Mouse (Mus musculus) retina, postnatal 1 day (tissue): ENCODE measurements at regions not wholly inside any gene's neighbourhood (a gene's known extent, or its start where the extent isn't known, plus 50 kb on each side); places are given as distances from the start of the nearest gene placed in this dataset.

Source experiments
- DNase-seq: peaks from one replicate; pipeline ENCODE4 v3.0.0-alpha.2; 2012

DNA sequence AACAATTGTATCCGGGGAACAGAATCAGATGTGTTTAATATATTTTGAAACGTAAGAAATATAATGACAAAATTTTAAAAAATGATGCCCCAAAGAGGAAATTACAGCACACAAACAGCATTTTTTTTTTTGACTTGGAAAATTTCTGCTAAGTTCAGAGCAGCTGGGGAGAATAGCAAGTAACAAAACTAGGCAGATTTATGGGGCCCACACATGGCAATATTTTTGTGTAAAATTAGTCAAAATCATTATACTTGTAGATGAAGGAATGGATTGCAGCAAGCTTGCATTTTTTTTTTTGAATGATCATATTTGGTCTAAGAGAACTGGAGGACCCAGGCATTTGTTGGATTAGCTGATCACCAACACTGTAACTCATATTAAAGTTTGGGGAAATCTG lies 189.4 kb downstream of the Map2k6 start:
- no peak for DNase-seq

DNA sequence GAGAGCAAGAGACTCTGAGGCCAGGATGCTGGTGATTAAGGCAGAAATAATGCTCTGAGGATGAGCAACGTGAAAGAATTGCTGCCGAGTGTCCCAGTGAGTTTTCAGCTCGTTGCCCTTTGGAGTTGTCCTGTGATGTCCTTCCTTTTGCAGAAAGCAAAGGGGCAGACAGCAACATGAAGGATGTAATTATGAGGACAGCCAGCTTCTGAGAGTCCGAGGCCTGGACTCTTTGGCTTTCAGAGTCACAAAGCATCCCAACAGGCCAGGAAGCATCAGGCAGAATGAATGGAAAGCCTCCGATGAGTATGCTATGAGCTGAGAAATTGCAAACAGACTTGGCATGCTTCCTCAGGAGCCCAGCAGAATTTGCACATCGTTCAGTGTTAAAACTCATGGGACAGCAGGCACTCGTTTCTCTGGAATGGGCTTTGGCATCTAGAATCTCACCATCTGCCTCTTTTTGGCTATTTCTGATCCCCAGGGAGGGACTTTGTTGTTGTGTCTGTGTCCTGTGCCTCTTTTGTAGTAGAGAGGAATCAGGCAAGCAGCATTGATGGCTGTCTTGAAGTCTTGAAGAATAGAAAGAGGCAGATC lies 196.4 kb downstream of the Map2k6 start:
- DNase-seq: no peak

DNA sequence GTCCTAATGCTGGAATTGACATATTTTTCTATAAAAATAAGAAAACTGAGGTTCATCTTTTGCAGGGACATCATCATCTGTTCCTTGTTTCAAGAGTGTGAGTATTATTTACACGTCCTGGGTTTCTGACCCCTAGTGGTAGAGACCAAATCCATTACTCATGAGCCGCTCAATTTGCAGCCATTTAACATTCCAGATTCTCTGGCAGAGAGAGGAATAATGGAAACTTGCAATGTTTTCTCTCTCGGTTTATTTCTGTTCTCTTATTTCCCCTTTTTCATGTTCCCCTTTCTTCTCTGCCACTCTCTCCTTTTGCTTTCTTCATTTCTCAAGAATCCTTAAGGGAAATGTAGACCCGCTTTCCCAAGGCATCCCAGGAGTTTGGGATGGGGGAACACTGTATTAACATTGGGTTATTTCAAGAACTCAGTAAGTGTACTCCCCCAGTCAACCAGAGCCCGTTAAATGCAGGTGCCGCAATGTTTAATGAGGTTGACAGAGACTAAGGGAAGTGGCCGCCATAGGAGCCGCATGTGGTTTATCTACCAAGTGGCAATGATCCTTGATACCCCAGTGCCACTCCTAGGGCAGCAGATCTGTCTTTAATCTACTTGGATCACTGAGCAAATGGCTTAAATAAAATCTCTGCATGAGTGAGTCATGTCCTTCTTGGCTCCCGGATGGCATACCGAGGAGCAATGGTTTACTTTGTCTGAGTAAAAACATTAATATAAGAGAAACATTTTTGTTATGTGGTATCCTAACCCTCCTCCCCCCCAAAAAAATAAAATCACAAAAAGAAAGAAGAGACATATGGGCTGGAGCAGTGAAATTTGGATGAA lies 206.3 kb downstream of the Map2k6 start:
- no peak for DNase-seq

DNA sequence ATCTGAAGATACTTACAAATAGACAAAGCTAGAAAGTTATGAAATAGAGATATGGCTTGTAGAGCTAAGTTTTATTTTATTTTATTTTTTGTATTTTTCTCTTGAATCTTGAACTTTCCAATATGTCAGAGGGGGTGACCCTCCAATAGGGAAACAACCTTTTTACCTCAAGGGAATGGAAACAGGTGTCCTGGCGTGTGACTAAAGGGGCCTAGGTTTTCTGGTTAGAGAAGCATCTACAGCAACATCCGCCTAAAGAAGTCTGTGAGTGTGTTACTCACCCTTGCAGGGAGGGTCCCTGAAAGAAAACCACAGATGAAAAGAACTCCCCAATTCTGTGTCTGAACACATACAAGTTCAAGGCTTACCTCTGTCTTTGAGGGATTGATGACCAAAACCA lies 210.4 kb downstream of the Map2k6 start:
- no peak for DNase-seq

DNA sequence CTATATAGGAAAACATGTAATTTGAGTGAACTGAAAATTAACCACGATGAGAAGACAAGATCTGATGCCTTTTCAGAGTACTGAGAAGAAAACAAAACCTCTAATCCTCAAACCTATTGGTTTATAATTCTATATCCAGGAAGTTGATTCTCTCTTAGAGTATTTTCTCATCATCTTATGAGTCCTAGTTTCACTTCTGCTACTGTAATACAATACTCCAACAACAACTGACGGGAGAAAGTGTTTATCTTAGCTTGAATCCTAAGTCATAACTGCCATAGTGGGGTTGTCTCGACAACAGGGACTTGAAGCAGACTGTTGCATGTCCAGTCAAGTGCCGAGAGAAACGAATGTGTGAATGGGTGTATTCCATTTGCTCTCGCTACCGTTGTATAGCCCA lies 211.9 kb downstream of the Map2k6 start:
- DNase-seq: no peak

DNA sequence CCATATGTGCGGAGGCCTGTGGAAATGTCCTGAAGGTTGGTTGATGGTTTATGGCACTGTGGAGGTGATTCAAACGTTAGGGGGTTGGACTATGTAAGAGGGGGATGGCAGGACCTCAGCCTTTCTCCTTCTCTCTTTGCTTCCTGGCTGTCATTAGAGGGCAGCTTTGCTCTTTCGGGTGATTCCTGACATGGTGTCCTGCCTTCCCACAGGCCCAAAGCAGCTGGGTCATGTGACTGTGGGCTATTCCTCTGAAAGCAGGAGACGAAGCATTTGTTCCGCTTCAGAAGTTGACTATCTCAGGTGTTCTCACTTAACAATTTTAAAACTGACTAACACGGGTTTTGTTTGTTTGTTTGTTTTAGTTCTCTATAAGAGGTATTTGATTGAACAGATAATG lies 233.1 kb downstream of the Map2k6 start:
- no peak for DNase-seq

DNA sequence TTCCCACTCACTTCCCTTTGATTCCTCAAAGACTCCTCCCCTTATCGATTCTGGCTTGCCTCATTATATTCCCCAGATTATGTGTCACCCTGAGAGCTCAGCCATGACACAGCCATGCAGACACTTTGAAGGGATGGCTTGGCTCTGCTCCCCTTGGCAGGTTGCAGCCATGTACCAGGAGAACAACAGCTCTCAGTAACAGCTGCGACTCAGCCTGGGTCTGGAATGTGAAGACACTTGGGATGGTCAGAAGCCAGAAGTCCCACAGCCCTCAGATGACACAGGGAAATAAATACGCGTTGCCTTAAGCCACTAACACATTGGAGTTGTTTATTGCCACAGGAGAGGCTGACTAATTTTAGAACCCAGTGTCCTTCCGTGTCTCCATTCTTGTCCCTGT lies 234.4 kb downstream of the Map2k6 start:
- DNase-seq: no peak

DNA sequence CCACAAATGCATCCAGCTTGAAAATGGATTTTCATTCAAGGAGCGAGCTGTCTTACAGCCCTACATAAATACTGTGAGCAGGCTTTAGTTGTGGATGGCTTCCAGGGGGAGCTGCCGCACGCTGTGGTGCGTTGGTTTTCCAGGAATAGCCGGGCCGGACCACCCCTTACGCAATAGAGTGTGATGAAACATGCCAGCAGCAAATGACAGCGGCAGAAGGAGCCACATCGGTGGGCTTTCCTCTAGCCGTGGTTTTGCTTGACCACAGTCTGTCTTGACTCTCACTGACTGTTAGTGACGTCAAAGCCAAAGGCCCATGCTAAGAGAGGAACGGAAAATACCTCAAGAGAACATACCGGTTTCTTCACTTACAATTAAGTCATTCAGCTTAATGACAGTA lies 243.6 kb downstream of the Map2k6 start:
- DNase-seq: no peak

DNA sequence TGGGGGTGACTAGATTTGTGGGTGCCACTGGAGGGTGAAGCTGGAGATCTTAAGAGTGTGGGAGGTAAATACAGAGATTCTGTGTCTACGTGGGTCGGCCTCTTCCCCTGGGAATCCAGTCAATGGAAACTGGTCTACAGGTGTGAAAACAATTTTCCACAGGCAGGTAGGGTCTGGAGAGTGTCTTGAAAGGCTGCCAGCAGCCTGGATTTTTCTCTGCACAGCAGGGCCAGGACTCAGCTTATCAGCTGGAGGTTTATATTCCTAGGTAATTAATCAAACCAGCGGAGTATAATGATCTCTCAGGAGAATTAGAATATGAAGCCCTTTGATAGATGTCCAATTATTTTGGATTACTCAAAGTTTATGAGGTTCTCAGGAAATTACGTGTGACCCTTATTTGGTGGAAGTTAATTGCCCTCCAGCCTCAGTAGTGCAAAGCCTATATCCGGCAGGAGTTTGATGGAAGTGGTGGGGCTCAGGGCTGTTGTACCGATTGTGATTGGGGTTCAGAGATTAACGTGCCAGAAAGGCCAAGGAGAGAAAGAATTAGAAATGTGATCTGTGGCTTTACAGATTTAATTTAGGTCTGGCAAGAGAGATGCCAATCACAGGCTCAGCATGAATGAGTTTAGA lies 250.8 kb downstream of the Map2k6 start:
- no peak for DNase-seq

DNA sequence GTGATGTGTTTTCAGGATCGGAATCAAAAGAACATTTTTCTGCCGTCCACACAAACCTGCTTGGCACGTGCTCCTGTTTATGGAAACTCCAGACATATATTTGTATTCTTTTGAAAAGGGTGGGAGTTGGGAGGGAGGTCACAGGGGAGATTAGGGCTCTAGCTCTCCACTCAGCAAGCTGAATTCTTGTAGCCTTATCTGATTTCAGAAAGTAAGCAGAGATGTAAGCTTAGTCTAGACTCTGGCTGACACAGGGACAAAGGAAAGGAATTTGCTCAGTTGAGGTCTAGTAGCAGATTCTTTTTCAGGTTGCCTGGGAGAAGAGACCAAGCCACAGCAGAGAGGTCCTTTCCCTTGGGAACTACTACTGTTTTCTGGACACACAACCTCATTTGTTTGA lies 253.1 kb downstream of the Map2k6 start:
- no peak for DNase-seq

DNA sequence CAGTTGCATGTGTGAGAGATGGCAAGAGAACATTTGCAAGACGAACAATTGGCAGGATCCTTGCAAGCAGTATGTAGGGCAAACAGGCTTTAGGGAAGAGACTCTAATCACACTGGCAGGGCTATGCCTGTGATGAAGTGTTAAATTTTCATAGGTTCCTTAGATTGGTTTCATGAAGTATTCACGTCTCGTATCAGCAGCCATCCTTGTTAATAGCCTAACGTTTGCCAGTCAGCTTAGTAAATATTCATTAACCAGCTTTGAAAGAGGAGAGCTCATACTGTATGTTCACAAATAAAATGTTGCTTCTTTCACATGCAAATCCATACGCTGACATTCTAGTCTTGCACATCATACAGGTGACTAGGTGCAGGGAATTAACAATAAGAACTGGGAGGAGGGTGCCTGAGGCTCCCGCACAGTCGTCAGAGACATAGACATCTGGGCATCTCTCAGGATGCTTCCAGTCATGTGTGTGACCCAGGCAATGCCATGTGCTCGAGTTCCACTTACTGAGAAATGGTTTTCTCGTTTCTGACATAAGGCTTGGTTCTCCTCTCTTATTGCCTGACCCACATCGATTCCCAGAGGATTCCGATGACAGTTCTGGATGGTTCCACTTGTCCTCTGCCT lies 257.7 kb downstream of the Map2k6 start:
- peak; percentile 6 for DNase-seq

DNA sequence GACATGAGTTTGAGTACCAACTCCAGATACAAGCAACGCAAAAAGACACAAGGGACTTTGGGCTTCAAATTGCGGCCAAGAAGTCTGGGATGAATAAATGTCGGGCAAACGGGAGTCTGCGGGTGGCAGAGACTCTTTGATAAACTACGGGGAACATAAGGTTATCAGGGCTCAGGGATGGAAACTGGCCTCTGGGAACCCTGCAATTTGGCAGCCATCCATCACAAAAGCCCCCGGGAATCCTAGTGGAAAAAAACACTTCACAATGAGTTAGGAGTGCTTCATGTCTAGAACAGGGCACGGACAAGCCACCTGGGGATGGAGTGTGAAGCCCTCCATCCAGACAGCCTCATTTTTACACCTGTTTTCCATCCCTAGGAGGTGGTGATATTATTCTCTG lies 258.9 kb downstream of the Map2k6 start:
- DNase-seq: no peak

DNA sequence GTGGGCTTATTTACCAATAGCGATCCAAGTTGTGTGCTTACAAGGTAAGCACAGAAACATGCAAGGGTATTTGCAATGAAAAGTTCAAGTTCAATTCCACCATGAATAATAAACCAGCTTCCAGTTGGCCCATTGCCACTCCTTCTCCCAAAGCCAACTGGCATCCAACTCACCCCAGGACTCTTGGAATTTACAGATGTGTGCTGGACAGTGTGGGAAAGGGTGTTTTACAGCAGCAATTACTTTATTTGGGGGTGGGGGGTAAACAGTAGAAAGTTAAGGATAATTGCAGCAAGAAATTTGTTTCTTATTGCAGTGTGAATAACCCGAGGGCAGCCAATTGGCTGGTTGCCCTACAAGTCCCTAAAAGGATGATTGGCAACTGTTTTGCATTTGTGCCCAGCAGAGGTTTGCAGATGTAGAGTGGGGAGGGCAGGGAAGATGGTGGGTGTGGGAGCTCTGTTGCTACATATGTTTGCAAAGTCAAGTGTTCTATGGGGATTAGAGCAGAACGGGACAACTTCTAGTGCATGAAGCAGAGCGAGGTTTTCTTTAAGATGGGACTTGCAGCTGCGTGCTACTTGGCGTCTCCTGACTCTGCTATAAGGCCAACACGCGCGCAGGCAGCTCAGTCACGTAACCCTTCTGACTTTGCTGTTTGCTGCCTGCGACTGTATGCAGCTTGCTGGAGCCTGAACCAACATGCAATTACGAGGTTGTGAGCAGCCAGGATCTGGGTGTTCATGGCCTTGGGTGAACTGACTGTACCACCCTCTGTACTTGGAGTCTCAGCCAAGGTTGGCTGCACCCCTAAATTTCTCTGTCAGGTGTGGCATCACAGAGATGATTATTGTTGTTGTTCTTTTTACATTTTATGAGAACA lies 271.9 kb downstream of the Map2k6 start:
- no peak for DNase-seq

DNA sequence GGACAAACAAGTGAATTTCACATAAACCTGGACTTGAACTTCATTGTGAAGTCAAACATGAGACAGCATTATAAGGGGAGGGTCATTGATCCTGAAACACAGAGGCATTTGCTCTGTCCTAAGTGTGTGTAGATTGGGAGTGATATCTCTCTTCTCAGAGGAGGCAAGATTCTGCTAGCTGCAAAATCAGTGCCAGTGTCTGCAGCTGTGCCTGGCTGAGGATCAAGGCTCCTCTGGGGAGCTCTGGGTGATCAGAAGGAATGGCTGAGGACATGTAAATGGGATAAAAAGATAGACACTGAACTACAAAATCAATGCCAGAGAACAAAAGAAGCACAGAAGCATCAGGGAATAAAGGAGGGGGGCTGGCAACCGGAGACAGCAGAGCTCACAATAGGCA lies 274.0 kb downstream of the Map2k6 start:
- no peak for DNase-seq

DNA sequence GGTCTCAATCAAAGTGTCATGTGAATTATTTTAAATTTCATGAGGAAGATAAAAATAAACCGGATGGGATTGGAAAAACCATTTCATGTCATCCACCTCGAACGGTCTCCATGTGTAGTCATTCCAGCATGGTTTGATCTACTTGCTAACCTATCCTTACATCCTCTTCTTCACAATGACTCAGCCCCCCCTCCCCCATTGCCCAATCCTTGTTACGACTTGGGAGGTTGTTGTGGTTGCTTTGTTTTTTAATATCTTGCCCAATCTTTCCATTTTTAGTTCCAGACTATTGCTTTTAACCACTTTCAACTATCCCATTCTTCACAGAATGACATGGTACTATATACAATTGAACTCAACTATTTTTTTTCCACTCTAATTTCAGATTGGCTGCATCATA lies 275.0 kb upstream of the Kcnj16 start:
- no peak for DNase-seq

DNA sequence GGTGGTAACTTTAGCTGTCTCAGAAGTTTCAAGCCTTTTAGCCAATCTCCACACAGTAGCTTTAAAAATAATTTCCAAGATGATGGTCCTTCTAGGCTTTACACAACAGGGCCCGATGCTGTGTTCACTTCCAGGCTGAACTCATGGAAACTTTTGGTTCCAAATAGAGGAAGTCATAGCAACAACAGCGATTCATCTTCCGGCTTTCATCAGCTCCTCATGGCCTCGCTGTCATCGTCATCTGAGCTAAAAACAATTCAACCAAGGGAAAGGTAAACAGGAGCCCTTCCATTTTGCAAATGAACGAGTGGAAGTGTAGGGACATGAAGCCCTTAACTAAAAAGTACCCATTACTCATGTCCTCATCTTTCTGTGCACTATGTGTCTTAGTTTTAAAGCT lies 270.8 kb upstream of the Kcnj16 start:
- DNase-seq: no peak

DNA sequence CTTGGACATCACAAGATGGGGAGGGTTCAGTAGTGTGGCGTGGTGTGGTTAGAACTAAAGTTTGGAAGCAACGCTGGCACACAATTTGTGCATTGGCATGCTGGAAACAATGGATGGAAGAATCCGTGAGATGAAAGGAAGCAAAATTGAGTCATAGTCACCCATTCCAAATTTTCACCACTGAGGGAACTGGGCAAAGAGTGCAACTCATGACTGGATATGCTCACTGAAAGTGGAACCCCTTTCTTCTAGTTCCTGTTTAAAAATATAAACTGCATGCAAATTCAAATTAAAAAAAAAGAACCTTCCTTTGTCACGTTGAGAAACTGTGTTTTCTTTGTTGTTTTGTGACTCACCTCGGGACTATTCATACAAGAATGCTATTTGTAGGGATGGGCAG lies 269.5 kb upstream of the Kcnj16 start:
- no peak for DNase-seq

DNA sequence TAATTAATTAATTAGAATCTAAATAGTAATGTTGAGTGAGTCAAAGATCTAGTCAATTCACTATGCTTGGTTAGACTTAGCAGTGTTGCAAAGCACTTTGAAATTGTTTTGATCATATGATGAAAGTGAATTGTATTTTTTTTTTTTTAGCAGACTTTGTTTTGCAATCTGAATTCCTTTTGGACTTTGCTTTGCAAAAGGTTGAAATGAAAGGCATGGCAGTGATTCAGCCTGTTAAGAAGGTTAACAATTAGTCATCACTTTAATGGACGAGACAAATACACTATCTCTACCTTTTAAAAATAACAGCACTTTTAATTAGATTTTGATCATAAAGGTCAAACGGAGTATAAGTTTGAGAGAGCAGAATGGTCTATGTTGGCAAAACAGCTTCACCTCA lies 266.9 kb upstream of the Kcnj16 start:
- no peak for DNase-seq

DNA sequence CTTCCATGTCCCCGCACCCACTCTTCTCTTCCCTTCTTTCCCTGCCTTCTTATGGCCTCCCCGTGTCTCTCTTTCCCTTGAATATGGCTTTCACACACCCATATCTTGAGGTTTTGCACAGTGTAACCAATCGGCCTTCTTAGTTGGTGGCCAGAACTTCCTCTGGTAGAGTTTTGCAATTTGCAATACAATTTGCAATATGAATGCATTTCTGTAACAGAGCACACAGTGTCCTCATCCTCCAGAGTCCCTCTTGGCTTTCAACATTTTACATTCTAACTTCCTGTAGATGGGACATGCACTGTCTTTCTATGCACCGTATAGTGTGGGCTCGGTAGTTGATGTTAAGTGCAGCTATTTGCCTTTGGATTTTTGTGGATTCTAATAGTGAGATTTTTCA lies 265.7 kb upstream of the Kcnj16 start:
- DNase-seq: no peak

DNA sequence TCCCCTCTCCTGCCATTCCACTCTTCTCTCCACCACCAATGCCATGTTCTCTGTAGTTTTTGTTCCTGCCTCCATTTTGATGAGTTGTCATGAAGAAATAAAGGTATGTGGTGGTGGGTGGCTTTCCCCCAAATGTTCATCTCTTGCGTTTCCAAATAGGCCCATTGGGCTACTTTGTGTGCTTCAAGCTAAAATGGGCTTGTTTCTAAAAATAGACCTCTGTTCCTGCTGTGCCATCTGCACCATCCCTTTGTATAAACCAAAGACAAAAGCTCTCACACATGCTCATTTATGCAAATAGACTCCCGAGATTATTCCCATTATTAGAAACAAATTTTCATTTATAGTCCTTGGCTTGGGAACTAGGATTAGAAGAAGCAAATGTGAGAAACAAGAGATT lies 264.3 kb upstream of the Kcnj16 start:
- DNase-seq: no peak

DNA sequence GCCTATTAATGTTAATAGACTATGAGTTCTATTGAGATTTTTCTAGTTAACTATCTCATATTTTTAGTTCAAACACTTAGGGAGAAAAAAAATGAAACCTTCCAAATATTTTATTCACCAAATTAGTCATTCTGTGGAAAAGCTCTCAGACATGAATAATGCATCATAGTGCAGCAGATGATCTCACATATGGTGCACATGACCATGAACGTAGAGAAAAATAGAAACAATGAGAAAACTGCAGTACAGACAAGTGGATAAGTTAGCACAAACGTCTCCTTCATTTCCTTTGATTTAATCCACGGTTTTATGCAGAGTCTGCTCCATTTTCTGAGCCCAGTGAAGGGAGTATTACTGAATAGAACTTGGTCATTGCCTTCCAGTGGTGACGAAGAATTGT lies 260.5 kb upstream of the Kcnj16 start:
- no peak for DNase-seq

DNA sequence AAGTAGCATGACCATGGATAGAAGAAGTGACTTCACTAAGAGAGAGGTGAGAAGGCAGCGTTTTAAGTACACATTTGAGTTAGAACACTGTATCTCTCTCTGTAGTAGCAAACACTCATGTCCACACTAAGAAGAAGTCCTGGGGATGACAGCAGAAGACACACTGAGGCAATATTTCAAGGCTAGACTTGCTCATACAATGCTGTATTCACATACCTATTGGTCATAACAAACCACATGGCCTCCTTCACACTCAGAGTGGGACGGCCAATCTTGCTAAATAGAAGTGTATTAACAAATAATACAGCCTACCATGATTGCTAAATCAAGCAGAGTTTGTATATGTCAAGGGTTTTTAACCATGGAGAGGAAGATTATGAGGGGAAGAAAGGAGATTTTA lies 252.5 kb upstream of the Kcnj16 start:
- no peak for DNase-seq

DNA sequence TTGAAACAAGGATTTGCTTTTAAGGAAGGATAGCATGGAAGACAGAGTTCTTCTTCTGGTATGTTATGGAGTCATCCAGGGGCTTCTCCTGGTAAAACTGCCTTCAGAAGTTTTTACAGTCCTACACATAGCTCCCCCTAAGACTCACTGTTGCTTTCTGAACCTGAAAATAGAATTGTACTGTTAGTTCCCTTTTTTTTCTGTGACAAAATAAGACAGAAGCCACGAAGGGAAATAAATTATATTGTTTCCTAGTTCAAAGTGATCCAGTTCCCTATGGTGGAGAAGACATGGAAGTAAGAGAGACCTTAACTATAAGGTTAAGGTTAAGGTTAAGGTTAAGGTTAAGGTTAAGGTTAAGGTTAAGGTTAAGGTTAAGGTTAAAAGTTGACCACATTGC lies 251.5 kb upstream of the Kcnj16 start:
- DNase-seq: no peak
